Mouse (Mus musculus) limb, embryonic 12.5 days (tissue): Measurements from ENCODE around the gene Cyp2j12. TPM values are rescaled to one million over a fixed set of nuclear protein-coding genes. Genes with fewer than 3 reads are reported as not detected.
A peak's percentile ranks its signal among the peaks of the same experiment; 100 is the strongest.

Experiments used
- ATAC-seq: fragments of 200-750 bp; cut with Nextera tagmentation; 2 replicates; pipeline ENCODE4 v1.8.0; 2017; ENCODE audit warnings: low read depth, moderate TSS enrichment; ENCODE audit not compliant: insufficient number of reproducible peaks, insufficient read depth, low FRiP score, low TSS enrichment
- H3K27ac ChIP-seq: fragments of 300-500 bp; sonication (generic); 2 replicates; pipeline ENCODE4 v1.5.1; 2016; ENCODE audit warnings: mild to moderate bottlenecking, moderate library complexity
- H3K27me3 ChIP-seq: fragments of 300-500 bp; sonication (generic); 2 replicates; pipeline ENCODE4 v1.6.1; 2016; ENCODE audit warnings: mild to moderate bottlenecking, moderate library complexity
- H3K36me3 ChIP-seq: fragments of 300-500 bp; sonication (generic); 2 replicates; pipeline ENCODE4 v1.6.1; 2016; ENCODE audit warnings: mild to moderate bottlenecking, moderate library complexity
- H3K4me1 ChIP-seq: fragments of 300-500 bp; sonication (generic); replicated peaks from 2 replicates; pipeline ENCODE4 v1.6.1; 2016
- H3K4me2 ChIP-seq: fragments of 300-500 bp; sonication (generic); 2 replicates; pipeline ENCODE4 v1.6.1; 2016; ENCODE audit warnings: mild to moderate bottlenecking, moderate library complexity
- H3K4me3 ChIP-seq: fragments of 300-500 bp; sonication (generic); replicated peaks from 2 replicates; pipeline ENCODE4 v1.5.1; 2016; ENCODE audit warnings: mild to moderate bottlenecking
- H3K9ac ChIP-seq: fragments of 300-500 bp; sonication (generic); replicated peaks from 2 replicates; pipeline ENCODE4 v1.6.1; 2016; ENCODE audit warnings: mild to moderate bottlenecking, moderate library complexity
- H3K9me3 ChIP-seq: fragments of 300-500 bp; sonication (generic); 2 replicates; pipeline ENCODE4 v1.6.1; 2016; ENCODE audit warnings: mild to moderate bottlenecking, moderate library complexity
- WGBS: fragments of 180-500 bp; shearing (Covaris S2); methylation state at CpG from one replicate; pipeline ENCODE4 v1.1.7; 2016; 5-methylcytosine and 5-hydroxymethylcytosine counted together
- polyA plus RNA-seq: library from polyadenylated mRNA; unstranded; fragments of >200 nt; fragmentation: Nextera tagmentation; extraction: Ambion mirVana; gene quantifications from 2 replicates; pipeline ENCODE4 v1.2.1, GENCODE M21; 2016

Gene Cyp2j12
- polyA plus RNA-seq, 1 experiment from 2014 or later: not detected

DNA sequence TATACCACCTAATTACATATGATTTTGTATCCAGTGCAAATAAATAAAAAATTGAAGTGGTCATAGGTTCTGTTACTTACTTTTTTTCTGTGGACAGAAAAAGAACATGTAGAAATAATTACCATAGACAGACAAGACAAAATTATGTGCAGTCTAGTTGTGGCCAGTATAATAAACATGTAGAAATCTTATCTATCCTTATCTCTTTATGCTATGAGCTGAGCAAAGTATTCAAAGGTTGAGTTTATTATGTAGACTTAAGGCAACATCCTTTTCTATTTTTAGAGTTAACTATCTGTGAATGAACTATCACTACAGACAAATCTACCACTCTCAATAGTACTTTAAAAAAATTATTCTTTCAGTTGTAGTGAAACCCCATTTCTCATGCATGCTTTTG lies 62.6 kb downstream of the Cyp2j12 start:
- no peaks in the 10 kb centered on the region for H3K36me3 ChIP-seq
- H3K9me3 ChIP-seq: no peaks in the 10 kb centered on the region
- peaks cover 2% of the 10 kb centered on the region; the same call in 1 of the 2 replicates for H3K4me1 ChIP-seq
- H3K9ac ChIP-seq: no peak overlapping the region
- no peak overlapping the region for H3K4me2 ChIP-seq
- H3K4me3 ChIP-seq: no peak overlapping the region
- no peaks in the 10 kb centered on the region for H3K27me3 ChIP-seq
- ATAC-seq: no peak
- no peak overlapping the region for H3K27ac ChIP-seq

DNA sequence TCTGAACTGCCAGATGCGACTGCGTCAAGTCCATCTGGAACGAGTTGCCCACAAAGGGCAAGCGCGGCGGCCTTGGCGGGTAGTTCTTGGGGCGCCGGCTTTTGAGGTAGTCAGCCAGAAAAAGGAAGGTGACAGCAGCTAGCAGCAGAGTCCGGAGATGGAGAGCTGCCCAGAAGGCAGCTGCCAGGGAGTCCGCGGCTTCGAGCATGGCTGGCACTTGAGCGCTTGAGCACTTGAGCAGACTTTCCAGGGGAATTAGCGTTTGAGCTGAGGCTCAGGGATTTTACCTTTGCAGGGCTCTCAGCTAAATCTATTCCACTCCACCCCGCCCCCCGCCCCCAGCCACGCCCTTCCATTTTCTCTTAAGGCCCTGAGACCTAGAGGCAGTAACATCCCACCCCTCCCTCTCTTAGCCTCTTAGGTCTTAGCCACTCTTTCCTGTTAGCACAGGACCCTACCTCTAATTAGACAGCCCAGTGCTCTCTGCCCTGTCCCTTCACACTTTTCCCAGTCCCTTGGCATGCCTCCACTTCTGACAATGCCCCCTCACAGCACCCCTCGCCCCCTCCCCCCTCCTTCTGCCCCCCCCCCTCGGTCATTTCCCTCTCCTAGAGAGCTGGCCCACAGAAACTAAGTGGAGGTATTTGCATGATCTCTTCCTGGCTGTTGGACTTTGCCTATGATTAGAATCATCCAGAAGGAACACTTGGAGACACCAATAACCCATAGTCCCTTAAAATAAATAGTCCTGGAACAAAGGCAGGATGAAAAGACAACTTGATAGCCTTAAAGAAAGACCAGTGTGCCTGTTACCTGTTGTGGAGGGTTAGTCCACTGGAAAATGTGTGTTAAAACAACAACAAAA lies 63.5 kb downstream of the Cyp2j12 start, which contains the start of gene Cyp2j13:
Gene Cyp2j13, minus strand, starts transcription at position 286 of the 865 bp plus-strand sequence.
- peak within 1 kb of the TSS; percentile 30 for H3K4me3 ChIP-seq
- peak within 1 kb of the TSS; percentile 56 for H3K4me2 ChIP-seq
- no peaks in the 10 kb centered on the region for H3K27me3 ChIP-seq
- 9% methylated on average over 18 of the region's 20 CpGs for WGBS
- peak within 1 kb of the TSS; percentile 40 for H3K9ac ChIP-seq
- no peaks in the 10 kb centered on the region for H3K36me3 ChIP-seq
- 0 out of 2 replicates have a peak within 1 kb of the TSS, but pooled peaks have one; percentile 23 for H3K27ac ChIP-seq
- ATAC-seq: peak; percentile 63; the same call in 1 of the 2 replicates
- H3K4me1 ChIP-seq: peaks cover 2% of the 10 kb centered on the region; the same call in 1 of the 2 replicates
- no peaks in the 10 kb centered on the region for H3K9me3 ChIP-seq

DNA sequence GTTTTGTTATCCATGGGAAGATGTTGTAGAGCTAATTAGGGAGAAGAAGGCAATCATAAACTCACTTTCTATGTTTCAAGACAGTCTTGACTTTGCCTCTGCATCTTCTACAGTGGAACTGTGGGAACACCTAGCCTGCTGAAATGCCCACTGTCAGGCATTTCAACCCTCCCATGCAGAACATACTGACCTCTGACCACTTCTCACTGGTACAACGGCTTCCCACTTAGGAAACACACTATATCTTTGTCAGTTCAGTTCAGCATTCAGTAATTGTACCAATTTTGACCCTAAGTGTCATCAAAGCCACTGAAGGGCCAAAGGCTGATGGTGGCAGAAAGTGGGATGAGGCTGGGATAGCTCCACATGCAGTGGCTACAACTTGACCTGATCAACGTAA lies 78.9 kb downstream of the Cyp2j12 start:
- no peak overlapping the region for H3K9ac ChIP-seq
- H3K4me2 ChIP-seq: no peak overlapping the region
- 77% methylated on average over 2 of the region's 2 CpGs for WGBS
- no peaks in the 10 kb centered on the region for H3K36me3 ChIP-seq
- no peaks in the 10 kb centered on the region for H3K9me3 ChIP-seq
- H3K4me3 ChIP-seq: no peak overlapping the region
- no peak for ATAC-seq
- no peaks in the 10 kb centered on the region for H3K4me1 ChIP-seq
- no peaks in the 10 kb centered on the region for H3K27me3 ChIP-seq
- no peak overlapping the region for H3K27ac ChIP-seq

DNA sequence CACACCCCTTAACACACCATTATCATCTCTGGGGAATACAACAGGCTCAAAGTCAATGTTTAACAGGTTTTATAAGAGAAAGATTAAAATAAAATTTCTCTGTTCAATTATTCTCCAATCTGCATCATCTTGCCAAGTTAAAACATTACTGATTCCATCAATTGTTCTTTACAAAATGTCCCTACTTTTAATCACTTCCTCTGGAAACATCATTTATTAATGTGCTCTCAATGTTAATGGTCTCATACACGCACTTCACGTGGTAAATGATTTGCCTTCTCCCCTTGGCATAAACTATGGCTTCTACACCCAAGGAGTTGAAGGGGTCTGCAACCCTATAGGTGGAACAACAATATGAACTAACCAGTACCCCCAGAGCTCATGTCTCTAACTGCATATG lies 80.8 kb downstream of the Cyp2j12 start:
- ATAC-seq: no peak

More for the DNA sequence above, 80.8 kb downstream of the Cyp2j12 start:
- H3K4me3 ChIP-seq: no peak overlapping the region
- H3K27ac ChIP-seq: no peak overlapping the region
- H3K9me3 ChIP-seq: no peaks in the 10 kb centered on the region
- no peak overlapping the region for H3K4me2 ChIP-seq
- H3K4me1 ChIP-seq: no peaks in the 10 kb centered on the region
- H3K36me3 ChIP-seq: no peaks in the 10 kb centered on the region
- WGBS: 92% methylated on average over 2 of the region's 2 CpGs
- H3K27me3 ChIP-seq: no peaks in the 10 kb centered on the region
- H3K9ac ChIP-seq: no peak overlapping the region

Other genes with a start within 250 kb of the Cyp2j12 start
- 13.0 and 13.2 TPM in 2 replicates for gene Hook1, start 173.9 kb downstream of the Cyp2j12 start, polyA plus RNA-seq
- 0.10 and 0.16 TPM in 2 replicates for gene Cyp2j13, start 63.6 kb downstream of the Cyp2j12 start, polyA plus RNA-seq
- gene Cyp2j7, start 95.5 kb upstream of the Cyp2j12 start, polyA plus RNA-seq: not detected in 2 replicates
- not detected in 2 replicates for gene Cyp2j11, start 207.5 kb upstream of the Cyp2j12 start, polyA plus RNA-seq